Mouse (Mus musculus) cerebellum, adult 11 months (tissue): ENCODE measurements around the gene Btrc.

Experiments used
- DNase-seq: peaks from one replicate; pipeline ENCODE4 v3.0.0; 2022

Gene Btrc

GRCm38 (mm10) chr19:45430971-45431633 lies 67.6 kb downstream of the Btrc start:
- no peak for DNase-seq

DNA sequence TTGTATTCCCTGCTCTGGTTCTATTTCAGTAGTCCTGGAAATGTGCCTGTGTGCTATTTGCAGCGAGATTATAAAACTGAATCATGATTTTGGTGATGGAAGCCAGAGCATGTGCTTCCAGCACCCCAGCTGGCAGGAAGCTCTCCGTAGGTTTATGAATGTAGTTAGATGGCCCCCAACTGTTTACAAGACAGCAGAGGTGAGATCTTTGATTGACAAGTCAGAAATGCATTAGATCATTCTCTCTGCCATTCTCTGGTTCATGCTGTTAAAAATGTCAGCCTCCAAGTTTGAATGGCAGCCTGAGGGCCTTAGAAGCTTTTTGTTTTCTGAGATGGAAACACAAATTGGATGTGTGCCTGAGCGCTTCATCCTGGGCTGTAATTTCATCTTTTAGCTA lies 68.8 kb downstream of the Btrc start:
- DNase-seq: peak; percentile 43

DNA sequence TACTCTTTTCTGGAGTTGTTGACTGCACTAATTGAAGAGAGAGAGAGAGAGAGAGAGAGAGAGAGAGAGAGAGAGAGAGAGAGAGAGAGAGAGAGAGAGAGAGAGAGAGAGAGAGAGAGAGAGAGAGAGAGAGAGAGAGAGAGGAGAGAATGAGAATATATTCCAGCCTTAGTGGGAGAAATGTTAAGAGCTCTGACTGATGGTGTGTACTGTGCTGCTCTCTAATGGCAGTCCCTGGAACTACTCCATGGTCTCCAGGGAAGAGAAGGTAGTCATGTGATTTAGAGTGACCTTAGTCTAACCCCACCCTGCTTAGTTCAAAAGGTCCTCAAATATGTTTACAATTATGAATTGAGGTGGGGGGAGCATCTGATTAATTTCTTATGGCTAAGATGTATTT lies 72.5 kb downstream of the Btrc start:
- DNase-seq: peak; percentile 58

DNA sequence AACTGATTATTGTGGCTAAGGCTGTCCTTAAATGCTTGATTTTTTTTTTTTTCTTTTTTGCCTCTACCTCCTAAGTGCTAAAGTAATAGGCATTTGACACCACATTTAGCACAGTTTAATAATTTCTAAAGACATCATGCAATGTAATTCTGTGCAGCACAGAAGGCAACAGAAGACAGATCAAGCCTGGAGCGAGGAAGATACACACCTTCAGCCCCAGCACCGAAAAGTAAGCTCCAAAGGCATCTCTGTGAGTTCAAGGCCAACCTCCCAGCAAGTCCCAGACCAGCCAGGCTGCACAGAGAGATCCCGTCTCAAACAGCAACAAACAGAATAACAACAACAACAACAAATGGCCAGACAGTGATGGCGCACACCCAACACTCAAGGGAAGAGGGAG lies 73.6 kb downstream of the Btrc start:
- no peak for DNase-seq

- DNase-seq: no peak
Measured at GRCm38 (mm10) chr19:45438191-45438590, 74.7 kb downstream of the Btrc start.

GRCm38 (mm10) chr19:45438928-45439846 lies 75.7 kb downstream of the Btrc start:
- no peak for DNase-seq

DNA sequence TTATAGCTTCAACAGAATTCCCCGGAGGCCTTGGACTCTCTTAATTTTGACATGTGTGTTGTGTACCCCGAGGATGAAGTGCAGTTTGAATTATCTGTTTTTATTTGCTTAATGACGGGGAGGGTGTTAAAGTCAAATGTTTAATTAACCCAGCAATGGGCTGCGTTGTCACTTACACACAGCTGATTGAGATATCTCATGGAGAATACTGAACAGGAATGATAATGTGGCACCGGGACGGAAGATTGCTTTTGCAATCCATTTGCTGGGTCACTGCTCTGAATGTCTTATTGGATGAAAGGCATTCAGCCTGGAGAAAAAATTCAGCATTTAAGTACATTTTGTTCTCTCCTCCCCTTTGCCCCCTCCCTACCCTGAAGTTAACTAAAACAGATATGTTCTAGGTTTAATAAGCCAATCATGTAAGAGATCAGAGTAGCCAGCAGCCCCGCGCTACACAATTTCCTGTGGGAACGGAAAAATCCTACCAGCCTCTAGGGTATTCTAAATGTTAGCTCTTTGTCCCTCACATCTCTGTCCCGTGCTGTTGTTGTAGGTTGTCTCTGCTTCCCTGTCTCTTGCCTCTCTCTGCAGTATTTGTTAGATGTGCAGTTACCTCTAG lies 77.1 kb downstream of the Btrc start:
- DNase-seq: no peak

DNA sequence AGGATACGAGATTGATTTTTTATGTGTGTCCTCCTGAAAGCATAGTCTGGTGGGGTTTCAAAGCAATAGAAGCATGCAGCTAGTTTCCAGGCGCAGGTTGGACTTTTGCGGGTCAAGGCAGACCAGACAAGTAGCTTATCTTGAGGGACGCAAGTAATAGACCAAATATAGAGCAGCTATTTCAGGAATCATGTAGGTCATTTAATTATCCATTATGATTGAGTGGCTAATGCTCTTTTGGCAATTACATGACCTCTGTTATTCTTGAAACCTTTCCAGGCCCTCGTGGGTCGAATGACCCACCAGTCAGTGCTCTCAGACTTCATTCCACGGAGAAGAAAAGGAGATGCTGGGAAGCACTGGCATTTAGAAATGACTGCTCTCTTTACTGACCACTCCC lies 78.2 kb downstream of the Btrc start:
- no peak for DNase-seq

DNA sequence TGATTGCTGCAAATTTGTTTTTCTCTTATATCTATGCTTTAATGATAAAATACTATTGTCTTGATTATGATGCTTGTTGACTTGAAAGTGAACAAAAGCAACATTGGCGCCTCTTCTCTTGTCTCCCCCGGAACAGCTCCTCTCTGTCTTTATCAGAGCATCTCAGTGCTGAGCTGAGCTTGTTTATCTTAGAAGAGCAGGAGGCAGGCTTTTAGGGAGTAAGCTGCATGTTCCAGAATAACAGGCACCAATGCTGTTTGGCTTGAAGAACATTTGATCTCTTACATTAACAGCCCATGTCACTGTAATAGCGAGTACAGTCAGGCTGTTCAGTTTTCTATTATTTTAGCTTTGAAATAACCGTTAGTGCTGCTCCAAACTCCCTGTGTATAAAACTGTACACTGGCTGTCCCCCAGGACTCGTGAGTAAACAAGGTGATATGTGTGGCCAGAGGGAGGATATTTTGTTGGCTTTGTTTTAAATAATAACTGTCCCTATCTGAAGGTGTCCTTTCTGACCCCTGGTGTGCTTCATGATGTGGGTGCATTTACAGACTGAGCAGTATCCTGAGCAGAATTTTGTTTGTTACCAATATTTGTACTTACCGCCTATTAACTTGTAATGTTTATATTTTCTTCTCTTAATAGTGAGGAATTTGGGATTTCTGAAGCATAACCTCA lies 81.9 kb downstream of the Btrc start:
- DNase-seq: no peak

- DNase-seq: no peak
Measured at GRCm38 (mm10) chr19:45446631-45447030, 83.1 kb downstream of the Btrc start.

DNA sequence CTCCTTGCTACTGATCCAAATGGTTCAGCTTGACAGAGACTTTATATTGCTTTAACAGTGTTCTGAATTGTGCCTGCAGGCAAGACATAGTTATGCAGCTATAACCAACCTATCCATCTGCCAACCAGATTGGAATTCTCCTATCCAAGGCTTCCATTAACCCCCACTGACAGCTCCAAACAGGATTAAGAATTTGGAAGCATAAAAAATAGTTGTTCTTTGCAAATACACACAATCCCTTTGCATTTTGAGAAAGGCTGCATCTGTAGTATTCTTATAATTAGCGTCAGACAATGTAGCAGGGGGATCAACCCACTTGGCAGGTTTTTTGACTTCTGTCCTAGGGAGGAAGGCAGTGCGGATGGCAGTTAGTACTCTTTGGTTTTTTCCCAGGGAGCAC lies 83.7 kb downstream of the Btrc start:
- DNase-seq: no peak

DNA sequence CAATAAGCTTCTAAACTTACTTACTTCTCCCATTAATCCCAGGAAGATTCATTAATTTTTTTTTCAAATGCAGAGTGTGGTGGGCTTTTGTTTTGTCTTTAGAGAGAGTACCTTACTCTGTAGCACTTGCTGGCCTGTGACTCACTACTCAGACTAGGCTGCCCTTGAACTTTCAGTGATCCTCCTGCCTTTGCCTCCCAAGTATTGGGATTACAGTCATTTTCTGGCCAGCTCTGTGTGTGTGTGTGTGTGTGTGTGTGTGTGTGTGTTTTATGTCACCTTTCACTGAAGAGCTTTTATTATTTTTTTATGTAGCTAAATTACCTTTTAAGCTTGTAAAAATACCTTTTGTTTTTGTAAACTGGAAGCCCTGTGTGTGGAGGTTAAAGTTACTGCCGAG lies 84.4 kb downstream of the Btrc start:
- DNase-seq: no peak

GRCm38 (mm10) chr19:45454391-45454790 lies 90.9 kb downstream of the Btrc start:
- DNase-seq: no peak

DNA sequence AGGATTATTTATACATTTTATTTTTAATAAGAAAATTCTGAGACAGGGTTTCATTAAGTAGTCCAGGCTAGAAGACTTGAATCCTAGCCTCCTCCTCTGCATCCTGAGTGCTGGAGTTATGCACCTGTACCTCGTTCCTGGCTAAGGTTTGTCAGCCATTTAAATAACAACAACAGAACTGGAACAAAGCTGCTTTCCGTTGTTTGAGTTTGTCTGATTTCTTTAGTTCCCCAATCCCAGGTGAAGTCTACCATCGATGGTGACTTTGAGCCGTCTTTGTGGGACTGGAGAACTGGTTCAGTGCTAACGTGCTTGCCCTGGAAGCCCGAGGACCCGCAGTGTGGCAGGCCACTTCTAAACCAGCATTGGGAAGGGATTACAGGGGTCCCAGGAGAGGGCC lies 93.4 kb downstream of the Btrc start:
- no peak for DNase-seq

GRCm38 (mm10) chr19:45458702-45459101 lies 95.2 kb downstream of the Btrc start:
- no peak for DNase-seq

DNA sequence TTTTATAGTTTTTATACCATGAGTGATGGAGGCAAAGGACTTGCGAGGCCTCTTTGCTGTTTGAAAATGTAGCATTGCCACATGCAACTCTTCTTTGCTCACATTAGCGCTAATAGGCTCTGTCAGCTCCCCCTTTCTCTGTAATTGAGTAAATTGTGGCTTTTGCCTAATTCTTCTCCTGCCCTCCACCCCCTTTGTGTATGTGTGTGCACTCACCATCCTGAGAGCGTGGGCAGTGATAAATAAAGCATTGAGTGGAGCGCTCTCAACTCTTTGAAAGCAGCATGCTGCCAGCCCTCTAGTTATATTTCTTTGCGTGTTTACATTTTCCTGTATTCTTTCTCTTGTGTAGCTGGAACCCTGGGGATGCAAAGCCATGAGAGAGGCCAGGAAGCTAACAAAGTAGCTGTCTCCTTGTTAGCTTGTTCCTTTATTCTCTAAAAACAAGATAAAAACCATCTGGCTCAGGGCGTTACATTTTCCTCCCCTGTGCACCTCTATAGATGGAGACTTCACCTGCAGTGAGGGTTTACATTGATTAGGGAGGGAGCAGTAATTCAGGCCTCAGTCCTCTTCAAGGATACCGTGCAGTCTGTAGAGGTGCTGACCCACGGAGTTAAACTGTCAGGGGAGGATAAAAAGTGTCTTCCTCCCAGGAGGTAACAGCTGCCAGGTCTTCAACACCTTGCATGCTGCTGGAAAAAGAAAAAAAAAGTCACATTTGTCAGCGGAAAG lies 96.6 kb downstream of the Btrc start:
- DNase-seq: no peak

DNA sequence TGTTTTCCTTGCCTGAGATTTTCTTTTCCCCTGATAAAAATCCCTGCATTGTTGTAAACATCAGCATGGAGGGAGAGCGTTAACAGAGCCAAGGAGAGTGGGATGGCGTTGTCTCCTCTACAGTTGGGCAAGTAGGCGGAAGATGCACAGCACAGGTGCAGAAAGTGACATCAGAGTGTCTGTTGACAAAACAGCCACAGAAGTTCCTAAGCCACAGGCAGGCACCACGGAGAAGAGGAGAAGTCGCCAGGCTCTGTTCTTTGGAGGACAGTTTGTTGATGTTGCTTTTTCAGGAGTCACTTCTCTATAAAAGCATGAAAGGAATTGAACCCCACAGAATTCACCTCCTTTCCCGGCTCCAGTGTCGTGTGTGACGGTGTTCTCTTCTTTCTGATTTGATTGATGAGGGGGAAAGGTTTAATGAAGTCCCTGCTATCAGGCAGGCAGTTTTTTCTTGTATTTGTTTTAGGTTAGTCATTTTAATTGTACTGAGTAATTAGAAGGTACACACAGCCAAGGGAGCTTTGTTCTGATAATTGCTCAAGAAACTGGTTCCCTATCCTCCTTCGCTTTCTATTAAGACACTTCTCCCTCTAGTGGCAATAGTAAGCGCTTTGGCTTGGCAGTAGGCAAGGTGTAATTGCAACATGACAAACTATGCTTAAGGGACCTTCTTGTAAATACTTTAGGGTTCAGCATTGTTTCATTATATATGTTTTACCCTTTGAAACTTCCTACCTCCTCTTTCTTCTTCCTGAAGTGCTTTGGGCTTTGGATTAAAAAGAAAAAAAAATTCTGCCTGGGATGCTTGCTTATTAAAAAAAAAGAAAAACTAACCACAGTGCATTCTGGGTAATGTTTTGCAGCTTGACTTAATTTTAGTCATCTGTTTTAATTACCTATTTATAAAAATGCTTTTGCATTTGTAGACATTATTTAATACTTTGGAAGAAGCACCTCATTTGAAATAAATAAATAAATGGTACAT lies 97.5 kb downstream of the Btrc start:
- DNase-seq: no peak

- no peak for DNase-seq
Measured at GRCm38 (mm10) chr19:45469760-45470159, 106.2 kb downstream of the Btrc start.

GRCm38 (mm10) chr19:45472691-45473520 lies 109.4 kb downstream of the Btrc start:
- peak; percentile 29 for DNase-seq

- no peak for DNase-seq
Measured at GRCm38 (mm10) chr19:45474686-45475085, 111.2 kb downstream of the Btrc start.
